Mouse (Mus musculus) left cerebral cortex, postnatal 25 days (tissue): ENCODE results near the gene Cldn10. TPM values are rescaled to one million over a fixed set of nuclear protein-coding genes. Genes with fewer than 3 reads are reported as not detected.

ENCODE experiments used
- total RNA-seq, 2 experiments: library from RNA; stranded (reverse); gene quantifications; 2 replicates each; pipeline ENCODE4 v1.2.3; 2021

Gene Cldn10
- total RNA-seq, 2 experiments from 2014 or later: 28.4 to 30.2 TPM

Other genes starting within 250 kb of the Cldn10 start
- gene Abcc4, start 81.7 kb upstream of the Cldn10 start, total RNA-seq: 10 to 100 TPM in 1 of 2 experiments, 1 to 10 TPM in 1; 7.5 to 10.2 TPM
- gene Dzip1, start 137.6 kb downstream of the Cldn10 start, total RNA-seq: 10 to 100 TPM; 85.6 to 99.0 TPM
- 10 to 100 TPM; 39.5 to 41.3 TPM for gene Dnajc3, start 150.1 kb downstream of the Cldn10 start, total RNA-seq